Comparison of ENCODE assay signal across 9 mouse cellular contexts in the genomic region with DNA sequence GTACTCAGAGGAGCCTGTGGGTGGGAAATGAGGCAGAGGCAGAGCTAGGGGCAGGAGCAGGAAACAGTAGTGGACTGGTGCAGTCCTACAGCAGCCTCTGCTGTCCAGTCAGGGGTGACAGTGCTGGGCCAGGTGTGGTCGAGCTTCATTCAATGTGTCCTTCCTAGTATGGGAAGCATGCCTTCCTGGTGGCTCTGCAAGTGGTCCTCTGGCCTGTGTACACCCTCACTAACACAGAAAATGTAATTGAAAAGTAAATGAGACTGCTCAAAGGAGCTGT. TPM values are rescaled to one million over a fixed set of nuclear protein-coding genes. Genes with fewer than 3 reads are reported as not detected.
DNase-seq lines count a peak whose midpoint lies in the region; ATAC-seq lines count a peak whose summit lies in the region.
"Had no signal": no experiment of that assay in that cellular context is flagged by ENCODE, and none has a peak within 500 bp of the region (broad histone marks: within the 10 kb centered on the region; RNA-seq: fewer than 3 reads in every experiment).

No protein-coding gene starts in this region.

- no peak overlapping the region for H3K4me2 ChIP-seq in hindbrain, embryonic 11.5 days (replicated peaks; ENCODE audit: low read depth, low read length)
- H3K4me2 ChIP-seq in hindbrain, embryonic 14.5 days (replicated peaks) = no peak overlapping the region
- H3K4me2 ChIP-seq in neural tube, embryonic 13.5 days = peak overlapping the region; percentile 82; the same call in 1 of the 2 replicates
- no peak overlapping the region for H3K4me2 ChIP-seq in neural tube, embryonic 15.5 days
- no peak overlapping the region for H3K4me2 ChIP-seq in intestine, embryonic 16.5 days (ENCODE audit: low read depth, low read length)
- H3K4me2 ChIP-seq in stomach, embryonic 14.5 days (replicated peaks; ENCODE audit: low read depth, low read length) = no peak overlapping the region

- H3K36me3 ChIP-seq in hindbrain, embryonic 11.5 days (ENCODE audit: control insufficient read depth, insufficient read depth, low read length) = no peaks in the 10 kb centered on the region
- peaks cover 6% of the 10 kb centered on the region for H3K36me3 ChIP-seq in hindbrain, embryonic 14.5 days (replicated peaks; ENCODE audit: control insufficient read depth, insufficient read depth)
- no peaks in the 10 kb centered on the region for H3K36me3 ChIP-seq in neural tube, embryonic 13.5 days
- H3K36me3 ChIP-seq in neural tube, embryonic 15.5 days = no peaks in the 10 kb centered on the region
- no peaks in the 10 kb centered on the region for H3K36me3 ChIP-seq in intestine, embryonic 16.5 days (ENCODE audit: control insufficient read depth, insufficient read depth, low read length)
- no peaks in the 10 kb centered on the region for H3K36me3 ChIP-seq in stomach, embryonic 14.5 days (ENCODE audit: control insufficient read depth, insufficient read depth, low read length)

- H3K27ac ChIP-seq in hindbrain, embryonic 11.5 days (ENCODE audit: low read depth, low read length) = no peak overlapping the region
- H3K27ac ChIP-seq in hindbrain, embryonic 14.5 days = no peak overlapping the region
- H3K27ac ChIP-seq in neural tube, embryonic 13.5 days (replicated peaks) = 0 out of 2 replicates have a peak overlapping the region, but pooled peaks have one; percentile 5
- H3K27ac ChIP-seq in neural tube, embryonic 15.5 days (replicated peaks) = no peak overlapping the region
- peak overlapping the region; percentile 87 for H3K27ac ChIP-seq in intestine, embryonic 16.5 days (ENCODE audit: low read length)
- H3K27ac ChIP-seq in stomach, embryonic 14.5 days (ENCODE audit: low read length) = peak overlapping the region; percentile 7; the same call in 1 of the 2 replicates

- WGBS in hindbrain, embryonic 11.5 days = 69% methylated on average over 1 of the region's 1 CpGs
- 73% methylated on average over 1 of the region's 1 CpGs for WGBS in hindbrain, embryonic 14.5 days
- WGBS in neural tube, embryonic 13.5 days = 70% methylated on average over 1 of the region's 1 CpGs
- 69% methylated on average over 1 of the region's 1 CpGs for WGBS in neural tube, embryonic 15.5 days
- 52% methylated on average over 1 of the region's 1 CpGs for WGBS in intestine, embryonic 16.5 days
- WGBS in stomach, embryonic 14.5 days = 58% methylated on average over 1 of the region's 1 CpGs

- no peak for DNase-seq in hindbrain, embryonic 11.5 days (ENCODE audit: low spot score)
- no peak for DNase-seq in hindbrain, embryonic 14.5 days (ENCODE audit: low spot score)
- DNase-seq in urinary bladder, adult 18-20 months (ENCODE audit: low spot score in 2 of 2) = no peak
- DNase-seq in right cerebral cortex, adult 18-20 months = no peak
- DNase-seq: embryo, embryonic 11 days had no signal

- H3K4me3 ChIP-seq in hindbrain, embryonic 11.5 days (ENCODE audit: low read depth, low read length) = no peak overlapping the region
- H3K4me3 ChIP-seq in hindbrain, embryonic 14.5 days (replicated peaks; ENCODE audit: low read length) = no peak overlapping the region
- H3K4me3 ChIP-seq in neural tube, embryonic 13.5 days = no peak overlapping the region
- no peak overlapping the region for H3K4me3 ChIP-seq in neural tube, embryonic 15.5 days (replicated peaks)
- no peak overlapping the region for H3K4me3 ChIP-seq in intestine, embryonic 16.5 days (ENCODE audit: low read length)
- no peak overlapping the region for H3K4me3 ChIP-seq in stomach, embryonic 14.5 days (ENCODE audit: low read depth, low read length)

- H3K9me3 ChIP-seq in hindbrain, embryonic 11.5 days (ENCODE audit: control insufficient read depth, low read length) = no peaks in the 10 kb centered on the region
- no peaks in the 10 kb centered on the region for H3K9me3 ChIP-seq in hindbrain, embryonic 14.5 days (ENCODE audit: control insufficient read depth, low read length)
- H3K9me3 ChIP-seq in neural tube, embryonic 13.5 days = no peaks in the 10 kb centered on the region
- H3K9me3 ChIP-seq in neural tube, embryonic 15.5 days (replicated peaks) = no peaks in the 10 kb centered on the region
- no peaks in the 10 kb centered on the region for H3K9me3 ChIP-seq in intestine, embryonic 16.5 days (ENCODE audit: control insufficient read depth, low read length)
- no peaks in the 10 kb centered on the region for H3K9me3 ChIP-seq in stomach, embryonic 14.5 days (ENCODE audit: control insufficient read depth, low read depth, low read length)

- H3K4me1 ChIP-seq in hindbrain, embryonic 11.5 days (replicated peaks; ENCODE audit: control insufficient read depth, insufficient read depth, low read length) = peaks cover 15% of the 10 kb centered on the region
- peaks cover 27% of the 10 kb centered on the region for H3K4me1 ChIP-seq in hindbrain, embryonic 14.5 days (replicated peaks; ENCODE audit: control insufficient read depth, insufficient read depth, low read length)
- H3K4me1 ChIP-seq in neural tube, embryonic 13.5 days (replicated peaks) = peaks cover 68% of the 10 kb centered on the region
- H3K4me1 ChIP-seq in neural tube, embryonic 15.5 days = peaks cover 67% of the 10 kb centered on the region
- peaks cover 47% of the 10 kb centered on the region for H3K4me1 ChIP-seq in intestine, embryonic 16.5 days (ENCODE audit: control insufficient read depth, insufficient read depth, low read length)
- H3K4me1 ChIP-seq in stomach, embryonic 14.5 days (ENCODE audit: control insufficient read depth, insufficient read depth, low read length) = peaks cover 18% of the 10 kb centered on the region

- ATAC-seq in hindbrain, embryonic 11.5 days (ENCODE audit: low FRiP score) = no peak
- ATAC-seq in hindbrain, embryonic 14.5 days (ENCODE audit: low FRiP score) = no peak
- ATAC-seq in neural tube, embryonic 13.5 days (ENCODE audit: low read depth) = no peak
- ATAC-seq in neural tube, embryonic 15.5 days (ENCODE audit: low FRiP score) = no peak
- no peak for ATAC-seq in intestine, embryonic 16.5 days
- no peak for ATAC-seq in stomach, embryonic 14.5 days (ENCODE audit: insufficient number of reproducible peaks, insufficient read depth, low FRiP score, low read depth)

- H3K27me3 ChIP-seq in hindbrain, embryonic 11.5 days (ENCODE audit: control insufficient read depth, insufficient read depth, low read length) = no peaks in the 10 kb centered on the region
- no peaks in the 10 kb centered on the region for H3K27me3 ChIP-seq in hindbrain, embryonic 14.5 days (ENCODE audit: control insufficient read depth, insufficient read depth, low read length)
- H3K27me3 ChIP-seq in neural tube, embryonic 13.5 days = no peaks in the 10 kb centered on the region
- no peaks in the 10 kb centered on the region for H3K27me3 ChIP-seq in neural tube, embryonic 15.5 days (replicated peaks)
- H3K27me3 ChIP-seq in intestine, embryonic 16.5 days (replicated peaks; ENCODE audit: control insufficient read depth, insufficient read depth, low read length) = no peaks in the 10 kb centered on the region
- no peaks in the 10 kb centered on the region for H3K27me3 ChIP-seq in stomach, embryonic 14.5 days (ENCODE audit: control insufficient read depth, insufficient read depth, low read length)

- H3K9ac ChIP-seq in hindbrain, embryonic 11.5 days (ENCODE audit: low read depth, low read length) = peak overlapping the region; percentile 27; the same call in 1 of the 2 replicates
- H3K9ac ChIP-seq in hindbrain, embryonic 14.5 days = no peak overlapping the region
- 0 out of 2 replicates have a peak overlapping the region, but pooled peaks have one; percentile 26 for H3K9ac ChIP-seq in neural tube, embryonic 13.5 days
- no peak overlapping the region for H3K9ac ChIP-seq in neural tube, embryonic 15.5 days (replicated peaks)
- H3K9ac ChIP-seq in intestine, embryonic 16.5 days (ENCODE audit: low read depth, low read length) = peak overlapping the region; percentile 34
- H3K9ac ChIP-seq in stomach, embryonic 14.5 days (replicated peaks; ENCODE audit: low read depth, low read length) = no peak overlapping the region

RNA-seq across cellular contexts. Expression of gene Mnt, which starts 3.6 kb away (rescaled TPM):
- 4.8 and 5.0 TPM in 2 replicates for polyA plus RNA-seq in hindbrain, embryonic 11.5 days (2014; fragmentation: Nextera tagmentation; extraction: Ambion mirVana)
- polyA plus RNA-seq in hindbrain, embryonic 14.5 days (2014; fragmentation: Nextera tagmentation; extraction: Ambion mirVana) = 8.3 and 8.8 TPM in 2 replicates
- polyA plus RNA-seq in neural tube, embryonic 13.5 days (2015; fragmentation: Nextera tagmentation; extraction: Ambion mirVana) = 8.4 and 8.9 TPM in 2 replicates
- 7.0 and 7.3 TPM in 2 replicates for polyA plus RNA-seq in neural tube, embryonic 15.5 days (2015; fragmentation: Nextera tagmentation; extraction: Ambion mirVana)
- 3.1 and 4.0 TPM in 2 replicates for polyA plus RNA-seq in intestine, embryonic 16.5 days (2015; fragmentation: Nextera tagmentation; extraction: Ambion mirVana)
- 4.3 and 5.3 TPM in 2 replicates for polyA plus RNA-seq in stomach, embryonic 14.5 days (2014; fragmentation: Nextera tagmentation; extraction: Ambion mirVana)

Comparison
In these comparisons a context has a peak if more than half of its experiments do, and no peak if none do; other contexts are left out.
1. H3K27ac ChIP-seq: peak in neural tube, embryonic 13.5 days (single experiment), intestine, embryonic 16.5 days (single experiment) and stomach, embryonic 14.5 days (single experiment); none in hindbrain, embryonic 11.5 days (single experiment), hindbrain, embryonic 14.5 days (single experiment) and neural tube, embryonic 15.5 days (single experiment).
2. H3K9ac ChIP-seq: peak in hindbrain, embryonic 11.5 days (single experiment), neural tube, embryonic 13.5 days (single experiment) and intestine, embryonic 16.5 days (single experiment); none in hindbrain, embryonic 14.5 days (single experiment), neural tube, embryonic 15.5 days (single experiment) and stomach, embryonic 14.5 days (single experiment).